Mouse (Mus musculus): ENCODE results near the gene Limch1. TPM values are rescaled to one million over a fixed set of nuclear protein-coding genes. Genes with fewer than 3 reads are reported as not detected.

Gene Limch1
- polyA plus RNA-seq, 1 experiment from 2014 or later = 38.2 TPM

GRCm38 (mm10) chr5:66797326-66797725 lies 51.7 kb downstream of the Limch1 start:
- Histone ChIP-seq H3K9ac (no peak overlapping the region), H3K27ac (no peak overlapping the region), H3K4me1 (peaks cover 30% of the 10 kb centered on the region), H3K27me3 (no peaks in the 10 kb centered on the region), H3K9me3 (no peaks in the 10 kb centered on the region), H3K4me2 (no peak overlapping the region), H3K36me3 (replicated peaks) (no peaks in the 10 kb centered on the region), H3K4me3 (replicated peaks) (no peak overlapping the region)
- ATAC-seq (ENCODE audit: low FRiP score) = no peak
- WGBS = 84% methylated on average over 6 of the region's 6 CpGs

- no peak overlapping the region for H3K4me2 ChIP-seq
- WGBS = 50% methylated on average over 3 of the region's 3 CpGs
- H3K27me3 ChIP-seq = no peaks in the 10 kb centered on the region
- no peaks in the 10 kb centered on the region for H3K36me3 ChIP-seq (replicated peaks)
- peaks cover 37% of the 10 kb centered on the region for H3K4me1 ChIP-seq
- 0 out of 2 replicates have a peak overlapping the region, but pooled peaks have one; percentile 8 for H3K27ac ChIP-seq
- no peak overlapping the region for H3K9ac ChIP-seq
- ATAC-seq (ENCODE audit: low FRiP score) = no peak
- no peaks in the 10 kb centered on the region for H3K9me3 ChIP-seq
- no peak overlapping the region for H3K4me3 ChIP-seq (replicated peaks)
Observed at GRCm38 (mm10) chr5:66798135-66798534, 52.5 kb downstream of the Limch1 start.

- Histone ChIP-seq H3K9ac (no peak overlapping the region), H3K27ac (no peak overlapping the region), H3K4me1 (peaks cover 37% of the 10 kb centered on the region), H3K9me3 (no peaks in the 10 kb centered on the region), H3K27me3 (no peaks in the 10 kb centered on the region), H3K4me2 (no peak overlapping the region), H3K36me3 (replicated peaks) (no peaks in the 10 kb centered on the region), H3K4me3 (replicated peaks) (no peak overlapping the region)
- WGBS = 38% methylated on average over 8 of the region's 8 CpGs
- no peak for ATAC-seq (ENCODE audit: low FRiP score)
Observed at GRCm38 (mm10) chr5:66798591-66799003, 53.0 kb downstream of the Limch1 start.

- H3K9me3 ChIP-seq = no peaks in the 10 kb centered on the region
- H3K4me2 ChIP-seq = no peak overlapping the region
- no peaks in the 10 kb centered on the region for H3K27me3 ChIP-seq
- WGBS = 25% methylated on average over 9 of the region's 9 CpGs
- no peak overlapping the region for H3K9ac ChIP-seq
- H3K4me3 ChIP-seq (replicated peaks) = no peak overlapping the region
- H3K4me1 ChIP-seq = peaks cover 37% of the 10 kb centered on the region
- ATAC-seq (ENCODE audit: low FRiP score) = no peak
- no peaks in the 10 kb centered on the region for H3K36me3 ChIP-seq (replicated peaks)
- no peak overlapping the region for H3K27ac ChIP-seq
Observed at GRCm38 (mm10) chr5:66800243-66800642, 54.6 kb downstream of the Limch1 start.

- Histone ChIP-seq H3K27me3 (no peaks in the 10 kb centered on the region), H3K4me2 (no peak overlapping the region), H3K4me1 (peaks cover 37% of the 10 kb centered on the region), H3K9me3 (no peaks in the 10 kb centered on the region), H3K27ac (no peak overlapping the region), H3K4me3 (replicated peaks) (no peak overlapping the region), H3K9ac (no peak overlapping the region), H3K36me3 (replicated peaks) (no peaks in the 10 kb centered on the region)
- 90% methylated on average over 6 of the region's 6 CpGs for WGBS
- ATAC-seq (ENCODE audit: low FRiP score) = no peak
Observed at GRCm38 (mm10) chr5:66800977-66801376, 55.4 kb downstream of the Limch1 start.

- 74% methylated on average over 10 of the region's 10 CpGs for WGBS
Observed at GRCm38 (mm10) chr5:66802196-66802595, 56.6 kb downstream of the Limch1 start.

GRCm38 (mm10) chr5:66806335-66806734 lies 60.7 kb downstream of the Limch1 start:
- no peak overlapping the region for H3K9ac ChIP-seq
- ATAC-seq (ENCODE audit: low FRiP score) = no peak

More at GRCm38 (mm10) chr5:66802196-66802595, 56.6 kb downstream of the Limch1 start:
- ATAC-seq (ENCODE audit: low FRiP score) = no peak
- H3K9ac ChIP-seq = no peak overlapping the region
- no peak overlapping the region for H3K4me3 ChIP-seq (replicated peaks)
- H3K9me3 ChIP-seq = no peaks in the 10 kb centered on the region
- H3K36me3 ChIP-seq (replicated peaks) = no peaks in the 10 kb centered on the region
- peaks cover 50% of the 10 kb centered on the region for H3K4me1 ChIP-seq
- H3K4me2 ChIP-seq = no peak overlapping the region
- no peaks in the 10 kb centered on the region for H3K27me3 ChIP-seq
- H3K27ac ChIP-seq = no peak overlapping the region

GRCm38 (mm10) chr5:66807737-66808136 lies 62.1 kb downstream of the Limch1 start:
- H3K4me1 ChIP-seq = peaks cover 22% of the 10 kb centered on the region
- no peak overlapping the region for H3K27ac ChIP-seq
- WGBS = 95% methylated on average over 6 of the region's 6 CpGs
- no peaks in the 10 kb centered on the region for H3K36me3 ChIP-seq (replicated peaks)
- no peak for ATAC-seq (ENCODE audit: low FRiP score)
- H3K4me3 ChIP-seq (replicated peaks) = no peak overlapping the region
- no peak overlapping the region for H3K4me2 ChIP-seq
- no peaks in the 10 kb centered on the region for H3K27me3 ChIP-seq
- H3K9me3 ChIP-seq = no peaks in the 10 kb centered on the region
- no peak overlapping the region for H3K9ac ChIP-seq

More at GRCm38 (mm10) chr5:66806335-66806734, 60.7 kb downstream of the Limch1 start:
- Histone ChIP-seq H3K36me3 (replicated peaks) (no peaks in the 10 kb centered on the region), H3K27me3 (no peaks in the 10 kb centered on the region), H3K9me3 (no peaks in the 10 kb centered on the region), H3K4me1 (peaks cover 28% of the 10 kb centered on the region), H3K27ac (no peak overlapping the region), H3K4me3 (replicated peaks) (no peak overlapping the region), H3K4me2 (no peak overlapping the region)
- WGBS = 86% methylated on average over 7 of the region's 7 CpGs

GRCm38 (mm10) chr5:66809016-66809570 lies 63.5 kb downstream of the Limch1 start:
- Histone ChIP-seq H3K27ac (no peak overlapping the region), H3K36me3 (replicated peaks) (no peaks in the 10 kb centered on the region)
- no peak for ATAC-seq (ENCODE audit: low FRiP score)

GRCm38 (mm10) chr5:66810396-66810795 lies 64.8 kb downstream of the Limch1 start:
- Histone ChIP-seq H3K4me2 (no peak overlapping the region), H3K4me1 (peaks cover 20% of the 10 kb centered on the region), H3K36me3 (replicated peaks) (no peaks in the 10 kb centered on the region), H3K4me3 (replicated peaks) (no peak overlapping the region), H3K27me3 (no peaks in the 10 kb centered on the region), H3K9me3 (no peaks in the 10 kb centered on the region), H3K9ac (no peak overlapping the region), H3K27ac (no peak overlapping the region)
- ATAC-seq (ENCODE audit: low FRiP score) = no peak
- 56% methylated on average over 2 of the region's 2 CpGs for WGBS

More at GRCm38 (mm10) chr5:66809016-66809570, 63.5 kb downstream of the Limch1 start:
- 72% methylated on average over 9 of the region's 9 CpGs for WGBS
- no peaks in the 10 kb centered on the region for H3K27me3 ChIP-seq
- H3K9me3 ChIP-seq = no peaks in the 10 kb centered on the region
- H3K4me3 ChIP-seq (replicated peaks) = no peak overlapping the region
- H3K9ac ChIP-seq = no peak overlapping the region
- peaks cover 20% of the 10 kb centered on the region for H3K4me1 ChIP-seq
- no peak overlapping the region for H3K4me2 ChIP-seq

- Histone ChIP-seq H3K4me2 (no peak overlapping the region), H3K4me3 (replicated peaks) (no peak overlapping the region), H3K27me3 (no peaks in the 10 kb centered on the region), H3K36me3 (replicated peaks) (no peaks in the 10 kb centered on the region), H3K27ac (peak overlapping the region; percentile 25; the same call in 1 of the 2 replicates), H3K4me1 (peaks cover 12% of the 10 kb centered on the region), H3K9me3 (no peaks in the 10 kb centered on the region), H3K9ac (no peak overlapping the region)
- peak; percentile 55; the same call in 1 of the 2 replicates for ATAC-seq (ENCODE audit: low FRiP score)
- 62% methylated on average over 3 of the region's 3 CpGs for WGBS
Observed at GRCm38 (mm10) chr5:66814674-66815073, 69.0 kb downstream of the Limch1 start.

GRCm38 (mm10) chr5:66815877-66816276 lies 70.2 kb downstream of the Limch1 start:
- Histone ChIP-seq H3K36me3 (replicated peaks) (no peaks in the 10 kb centered on the region), H3K4me2 (no peak overlapping the region), H3K9me3 (no peaks in the 10 kb centered on the region), H3K9ac (no peak overlapping the region), H3K27ac (no peak overlapping the region), H3K4me1 (peaks cover 12% of the 10 kb centered on the region), H3K27me3 (no peaks in the 10 kb centered on the region), H3K4me3 (replicated peaks) (no peak overlapping the region)
- ATAC-seq (ENCODE audit: low FRiP score) = peak; percentile 23; the same call in 1 of the 2 replicates
- 12% methylated on average over 6 of the region's 6 CpGs for WGBS

- Histone ChIP-seq H3K4me2 (no peak overlapping the region), H3K4me3 (replicated peaks) (no peak overlapping the region), H3K36me3 (replicated peaks) (no peaks in the 10 kb centered on the region), H3K27me3 (no peaks in the 10 kb centered on the region), H3K27ac (no peak overlapping the region), H3K9me3 (no peaks in the 10 kb centered on the region), H3K4me1 (peaks cover 12% of the 10 kb centered on the region), H3K9ac (no peak overlapping the region)
- no peak for ATAC-seq (ENCODE audit: low FRiP score)
- WGBS = 84% methylated on average over 18 of the region's 18 CpGs
Observed at GRCm38 (mm10) chr5:66816751-66817150, 71.1 kb downstream of the Limch1 start.
